Mouse (Mus musculus): ENCODE measurements at regions not wholly inside any gene's neighbourhood (a gene's known extent, or its start where the extent isn't known, plus 50 kb on each side); places are given as distances from the start of the nearest gene placed in this dataset.

DNA sequence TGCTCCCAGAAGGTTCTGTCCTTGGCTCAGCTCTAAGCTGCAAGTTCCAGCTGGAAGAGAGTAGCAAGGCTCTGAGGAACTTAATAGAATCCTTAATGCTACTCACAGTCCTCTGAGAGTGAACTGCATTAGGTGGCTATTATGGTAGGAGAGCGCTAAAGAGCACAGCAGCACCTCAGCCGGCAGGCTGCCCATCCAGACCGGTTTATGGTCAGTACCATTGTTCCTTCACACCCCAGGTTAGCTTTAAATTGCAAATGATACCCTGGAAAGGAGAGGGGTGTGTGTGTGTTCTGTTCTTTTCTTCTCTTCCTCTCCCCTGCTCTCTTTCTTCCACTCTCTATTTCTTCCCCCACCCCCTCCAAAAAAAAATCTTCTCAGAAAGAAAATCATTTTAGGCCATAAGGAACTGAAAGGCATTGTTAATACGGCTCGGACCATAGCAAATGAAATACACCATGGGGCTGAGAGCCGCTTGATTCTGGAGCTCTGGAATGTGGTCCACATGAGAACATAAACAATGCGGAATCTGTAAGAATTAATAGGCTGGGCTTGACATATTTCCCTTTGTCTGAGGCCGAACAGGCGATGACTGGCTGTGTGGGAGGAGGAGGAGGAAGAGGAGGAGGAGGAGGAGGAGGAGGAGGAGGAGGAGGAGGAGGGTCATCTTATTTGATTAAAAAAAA, 263.8 kb upstream of the Irx3 start:
- no peak for DNase-seq (ENCODE audit: low spot score)

DNA sequence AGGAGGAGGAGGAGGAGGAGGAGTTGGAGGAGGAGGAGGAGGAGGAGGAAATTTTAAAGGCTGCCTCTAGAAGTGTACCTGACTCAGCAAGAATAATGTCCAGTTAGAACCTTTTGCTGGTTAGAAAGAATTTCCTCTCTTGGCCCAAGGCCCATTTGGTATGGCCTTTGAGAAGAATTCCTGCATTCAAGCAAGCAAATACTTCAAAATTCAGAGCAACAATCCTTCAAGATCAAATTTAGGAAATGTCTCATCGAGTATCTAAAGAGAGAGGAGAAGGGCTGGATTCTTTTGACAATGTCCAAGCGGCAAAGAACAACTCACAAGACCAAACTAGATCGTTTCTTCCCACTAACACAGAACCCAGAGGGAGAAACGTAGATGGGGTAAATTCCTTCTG, 263.1 kb upstream of the Irx3 start:
- no peak for DNase-seq (ENCODE audit: low spot score)

DNA sequence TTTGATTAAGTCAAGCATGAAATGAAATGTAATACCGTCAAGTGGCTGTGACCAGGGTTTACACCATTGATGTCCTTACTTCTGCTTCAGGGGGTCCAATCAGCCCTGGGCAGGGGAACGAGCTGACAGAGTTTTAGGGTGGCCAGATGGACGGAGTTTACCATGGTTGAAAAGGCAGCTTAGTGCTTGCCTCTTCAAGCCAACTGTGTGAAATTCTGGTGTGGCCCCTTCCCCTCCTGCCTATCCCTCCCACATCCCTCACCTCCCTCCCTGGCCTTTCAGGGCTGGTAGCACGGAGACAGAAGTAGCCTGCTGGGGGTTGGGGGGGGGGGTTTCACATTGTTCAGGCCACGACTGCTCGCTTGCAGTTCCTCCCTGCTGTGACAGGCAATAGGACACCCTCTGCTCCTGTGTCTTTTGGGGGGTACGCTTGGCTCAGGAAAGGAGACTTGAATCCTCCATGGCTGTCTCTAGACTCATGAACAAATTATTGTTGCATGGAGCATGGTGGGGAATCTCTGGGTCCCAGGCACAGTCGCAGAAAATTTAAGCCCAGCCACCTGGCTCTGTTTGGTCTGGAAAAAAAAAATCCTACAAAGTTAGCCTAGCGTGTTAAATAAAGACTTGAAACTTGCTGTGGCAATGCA, 262.4 kb upstream of the Irx3 start:
- no peak for DNase-seq (ENCODE audit: low spot score)

DNA sequence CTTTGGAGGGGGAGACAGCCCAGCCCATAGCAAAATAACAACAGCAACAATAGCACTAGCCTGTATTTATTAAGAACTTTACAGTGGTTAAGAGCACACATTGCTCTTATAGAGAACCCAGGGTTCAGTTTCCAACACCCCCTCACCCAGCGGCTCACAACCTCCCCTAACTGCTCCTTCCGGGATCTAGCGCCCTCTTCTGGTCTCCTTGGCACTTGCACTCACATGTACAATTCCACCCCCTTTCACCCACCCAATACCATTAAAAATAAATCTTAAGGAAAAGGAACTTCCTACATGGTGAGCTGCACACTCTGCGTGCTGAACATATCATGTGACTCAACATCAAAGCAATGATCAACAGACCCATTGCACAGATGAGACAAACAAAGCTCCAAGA, 261.5 kb upstream of the Irx3 start:
- no peak for DNase-seq (ENCODE audit: low spot score)

DNA sequence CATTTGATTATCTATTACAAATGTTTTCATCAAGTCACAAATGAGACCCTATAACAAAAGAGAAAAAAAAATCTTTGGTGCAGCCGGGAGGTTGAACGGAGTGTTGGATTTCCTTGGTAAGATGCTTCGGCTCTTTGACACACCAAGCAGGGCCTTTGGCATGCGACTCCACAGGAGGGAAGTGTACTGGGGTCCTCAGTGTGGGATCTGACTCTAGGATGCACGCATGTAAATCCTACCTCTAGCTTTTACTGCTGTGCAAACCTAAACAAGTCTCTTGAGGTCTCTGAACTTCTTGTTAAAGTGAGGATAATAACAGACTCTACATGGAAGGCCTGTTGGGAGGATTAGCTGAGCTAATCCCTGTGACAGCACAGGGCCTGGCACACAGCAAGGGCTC, 257.6 kb upstream of the Irx3 start:
- DNase-seq (ENCODE audit: low spot score), result no peak

GRCm38 (mm10) chr8:92058953-92059352, 257.1 kb upstream of the Irx3 start:
- DNase-seq (ENCODE audit: low spot score), result no peak

DNA sequence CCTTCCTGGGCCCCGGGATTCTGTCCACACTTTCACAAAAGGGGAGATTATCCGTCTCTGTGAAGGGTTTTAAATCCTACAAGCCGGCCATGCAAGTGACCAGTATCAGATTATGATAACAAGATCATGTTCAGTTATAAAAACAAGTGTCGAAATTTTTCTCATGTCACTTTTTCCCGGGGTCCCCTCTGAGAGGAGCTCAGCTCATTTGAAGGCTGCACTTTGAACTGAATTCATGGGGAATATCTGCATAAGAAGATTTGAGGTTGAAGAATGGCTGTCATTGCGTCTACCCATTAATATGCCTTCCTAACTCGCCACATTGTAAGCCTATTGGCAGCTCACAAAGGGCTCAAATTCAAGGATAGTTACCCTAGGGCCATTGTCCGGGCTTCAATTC, 256.0 kb upstream of the Irx3 start:
- DNase-seq (ENCODE audit: low spot score), result no peak

DNA sequence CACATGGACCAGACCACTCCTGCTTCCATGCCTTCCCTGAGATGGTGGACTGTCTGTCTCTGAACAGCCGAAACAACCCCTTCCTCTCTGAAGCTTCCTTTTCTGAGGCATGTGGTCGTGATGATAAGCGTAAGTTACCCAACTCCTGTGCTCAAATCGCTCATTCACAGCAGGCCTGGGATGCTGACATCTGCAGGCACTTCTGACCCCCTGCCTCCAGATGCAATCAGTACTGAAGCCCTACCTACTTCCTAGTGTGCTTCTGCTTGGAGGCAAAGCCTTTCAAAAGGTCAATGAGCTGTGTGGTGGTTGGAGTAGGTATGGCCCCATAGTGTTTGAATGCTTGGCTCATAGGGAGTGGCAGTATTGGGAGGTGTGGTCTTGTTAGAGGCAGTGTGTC, 253.7 kb upstream of the Irx3 start:
- no peak for DNase-seq (ENCODE audit: low spot score)

- no peak for DNase-seq (ENCODE audit: low spot score)
Observed at GRCm38 (mm10) chr8:92044695-92045094, 242.8 kb upstream of the Irx3 start.

DNA sequence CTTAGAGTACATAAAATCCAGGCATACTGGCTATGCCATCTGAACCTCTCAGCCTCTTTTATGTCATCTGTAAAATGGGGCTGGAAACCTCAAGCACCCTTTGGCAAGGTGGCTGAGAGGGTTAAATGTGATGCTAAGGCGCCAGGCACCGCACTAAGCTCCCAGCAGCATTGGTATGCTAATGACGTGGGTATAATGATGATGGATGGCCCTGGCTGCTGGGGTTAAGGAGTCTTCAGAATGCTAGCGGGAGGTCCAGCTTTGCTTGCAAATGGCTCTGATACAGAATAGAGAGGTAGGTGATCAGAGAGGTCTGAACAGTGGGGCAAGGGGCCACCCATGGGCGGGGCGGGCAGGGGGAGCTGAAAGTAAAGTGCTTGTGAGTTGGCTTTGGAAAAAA, 241.1 kb upstream of the Irx3 start:
- no peak for DNase-seq (ENCODE audit: low spot score)

DNA sequence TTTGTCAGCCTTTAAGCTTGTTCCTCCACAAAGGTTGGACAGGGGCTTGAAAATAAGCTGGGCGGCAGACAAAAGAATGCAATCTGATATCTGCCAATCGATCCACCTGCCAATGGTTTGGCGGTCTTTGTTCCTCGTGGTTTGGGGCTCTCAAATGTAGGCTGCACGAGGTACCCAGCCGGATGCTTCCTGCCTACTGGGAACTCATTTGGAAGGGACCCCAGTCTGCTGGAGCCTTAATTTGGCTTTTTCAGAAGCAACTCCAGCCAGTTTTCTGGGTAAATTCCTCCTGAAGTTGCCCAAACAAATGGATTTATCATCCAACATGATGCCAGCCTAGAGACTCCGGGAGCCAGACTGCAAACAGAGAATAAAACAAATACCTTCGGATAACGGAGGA, 228.1 kb upstream of the Irx3 start:
- DNase-seq (ENCODE audit: low spot score), result no peak

DNA sequence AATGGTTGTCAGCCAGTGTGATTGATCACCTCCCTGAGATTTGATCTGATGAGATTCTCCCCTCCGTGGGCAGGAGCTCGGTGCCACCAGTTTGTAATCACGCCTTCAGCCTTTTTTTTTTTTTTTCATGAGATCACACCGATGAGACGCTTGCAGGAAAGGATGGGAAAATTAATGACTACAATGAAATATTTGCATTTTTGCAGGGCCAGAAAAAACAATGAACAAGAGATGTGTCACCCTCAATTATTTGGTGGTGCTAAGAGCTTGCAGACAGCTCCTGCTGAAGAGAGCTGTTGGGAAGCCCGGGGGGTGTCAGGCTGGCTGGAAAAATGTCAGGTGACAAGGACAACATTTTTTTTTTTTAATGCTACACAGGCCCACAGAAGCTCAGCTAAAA, 227.6 kb upstream of the Irx3 start:
- DNase-seq (ENCODE audit: low spot score), result no peak

- no peak for DNase-seq (ENCODE audit: low spot score)
Observed at GRCm38 (mm10) chr8:92028308-92028707, 226.4 kb upstream of the Irx3 start.

GRCm38 (mm10) chr8:92024133-92024532, 222.3 kb upstream of the Irx3 start:
- no peak for DNase-seq (ENCODE audit: low spot score)

DNA sequence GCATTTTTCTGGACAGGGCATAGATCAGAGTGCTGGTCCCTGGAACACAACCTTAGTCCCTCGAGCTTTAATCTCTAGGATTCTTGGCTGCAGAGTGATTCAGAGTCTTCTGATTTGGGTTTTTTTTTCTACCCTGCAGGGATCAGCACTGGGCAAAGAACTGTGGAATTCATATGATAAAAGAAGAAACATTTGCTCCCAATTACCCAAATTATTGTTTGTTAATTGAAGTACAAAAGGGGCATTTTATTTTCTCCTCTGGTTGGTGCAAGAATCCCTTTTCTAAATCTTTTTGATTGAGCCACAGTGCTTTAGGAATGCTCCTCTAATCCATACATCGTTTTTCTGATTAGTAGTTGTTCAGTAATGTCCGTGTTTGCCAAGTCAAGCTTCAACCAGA, 219.7 kb upstream of the Irx3 start:
- DNase-seq (ENCODE audit: low spot score), result no peak

GRCm38 (mm10) chr8:92014704-92015103, 212.8 kb upstream of the Irx3 start:
- no peak for DNase-seq (ENCODE audit: low spot score)

DNA sequence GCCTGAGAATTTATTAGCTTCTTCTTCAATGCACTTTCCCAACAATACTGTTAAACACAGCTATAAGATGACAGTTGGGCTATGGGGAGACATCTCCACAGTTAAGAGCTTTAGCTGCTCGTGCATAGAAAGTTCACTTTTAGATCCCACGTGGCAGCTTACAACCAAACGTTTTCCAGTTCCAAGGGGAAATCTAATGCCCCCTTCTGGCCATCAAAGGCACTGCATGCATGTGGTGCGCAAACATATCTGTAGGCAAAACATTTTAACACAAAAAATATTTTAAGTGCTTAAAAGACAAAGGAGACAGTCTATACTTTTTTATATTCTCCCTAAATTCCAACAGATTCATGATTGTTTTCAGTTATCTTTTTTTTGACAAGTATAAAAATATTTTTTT, 211.3 kb upstream of the Irx3 start:
- DNase-seq (ENCODE audit: low spot score), result no peak

GRCm38 (mm10) chr8:92010412-92010811, 208.5 kb upstream of the Irx3 start:
- DNase-seq (ENCODE audit: low spot score), result no peak

DNA sequence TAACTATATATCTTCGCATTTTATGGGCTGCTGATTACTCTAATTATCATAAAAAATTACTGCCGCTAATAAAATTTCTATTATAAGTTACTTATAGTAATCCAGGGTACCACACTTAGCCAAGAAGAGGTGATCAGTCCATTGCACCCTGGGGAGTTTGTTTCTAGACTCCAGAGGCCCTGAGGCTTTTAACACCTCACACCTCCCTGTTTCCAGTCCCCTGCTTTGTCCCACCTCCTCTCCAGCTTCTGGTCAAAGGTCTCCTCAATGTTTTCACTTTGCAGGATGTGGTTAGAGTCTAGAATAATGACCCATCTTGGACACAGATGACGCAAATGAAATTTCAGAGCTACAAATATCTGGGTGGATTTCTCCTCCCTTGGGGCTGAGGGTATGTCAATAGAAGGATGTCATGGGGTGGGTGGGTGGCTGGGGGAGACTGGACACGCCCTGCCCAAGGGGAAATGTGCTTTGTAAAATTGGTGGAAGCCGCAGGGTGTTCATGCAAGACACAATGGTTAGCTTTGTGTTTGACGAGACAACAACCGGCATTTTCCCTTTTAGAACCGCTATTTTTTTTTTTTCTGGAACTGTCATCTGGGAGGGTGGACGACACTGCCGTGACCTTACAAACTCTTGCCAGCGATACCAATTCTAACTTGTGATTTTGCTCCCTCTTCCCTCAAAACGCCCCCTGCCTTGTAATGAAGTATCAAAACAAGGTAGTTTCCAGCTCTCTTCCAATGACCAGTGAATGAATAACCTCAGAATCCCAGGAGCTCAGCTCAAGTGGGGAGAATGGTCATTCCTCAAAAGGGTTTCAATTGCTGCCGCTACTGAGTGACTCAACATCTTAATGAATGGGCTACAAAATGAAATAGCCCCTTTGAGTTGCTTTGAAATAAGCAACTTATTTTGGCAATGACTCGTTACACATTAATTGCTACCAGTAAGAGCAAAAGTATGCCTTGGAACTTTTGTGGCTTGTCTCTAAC, 207.0 kb upstream of the Irx3 start:
- DNase-seq (ENCODE audit: low spot score), result no peak

- no peak for DNase-seq (ENCODE audit: low spot score)
Observed at GRCm38 (mm10) chr8:92005091-92005490, 203.2 kb upstream of the Irx3 start.

- DNase-seq (ENCODE audit: low spot score), result no peak
Observed at GRCm38 (mm10) chr8:92004532-92004931, 202.7 kb upstream of the Irx3 start.

DNA sequence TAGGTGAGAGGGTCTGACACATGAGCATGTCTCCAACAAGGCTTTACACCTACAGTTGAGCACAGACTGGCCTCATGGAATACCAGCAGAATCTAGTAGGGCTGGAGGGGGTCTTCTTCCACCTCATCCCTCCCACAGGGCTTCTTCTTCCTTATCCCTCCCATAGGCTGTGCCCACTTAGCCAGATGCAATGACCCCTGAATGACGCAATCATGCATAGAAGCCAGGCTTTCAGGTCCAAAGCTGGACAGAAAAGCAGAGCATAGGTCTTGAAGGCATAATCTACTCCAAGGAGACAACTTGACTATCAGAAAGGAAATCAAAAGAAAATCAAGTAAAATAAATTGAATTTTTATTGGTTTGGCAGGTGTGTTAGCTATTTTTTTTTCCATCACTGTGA, 198.5 kb upstream of the Irx3 start:
- DNase-seq (ENCODE audit: low spot score), result no peak

GRCm38 (mm10) chr8:91999661-92000060, 197.8 kb upstream of the Irx3 start:
- no peak for DNase-seq (ENCODE audit: low spot score)

All from yolk sac, embryonic 10.5 days (tissue).